Mouse (Mus musculus): Measurements from ENCODE around the gene Cdh4.

Cdh4 gene

GRCm38 (mm10) chr2:179467839-179468445 is 25.7 kb downstream of the Cdh4 start:
- DNase-seq (ENCODE audit: low spot score) = no peak

DNA sequence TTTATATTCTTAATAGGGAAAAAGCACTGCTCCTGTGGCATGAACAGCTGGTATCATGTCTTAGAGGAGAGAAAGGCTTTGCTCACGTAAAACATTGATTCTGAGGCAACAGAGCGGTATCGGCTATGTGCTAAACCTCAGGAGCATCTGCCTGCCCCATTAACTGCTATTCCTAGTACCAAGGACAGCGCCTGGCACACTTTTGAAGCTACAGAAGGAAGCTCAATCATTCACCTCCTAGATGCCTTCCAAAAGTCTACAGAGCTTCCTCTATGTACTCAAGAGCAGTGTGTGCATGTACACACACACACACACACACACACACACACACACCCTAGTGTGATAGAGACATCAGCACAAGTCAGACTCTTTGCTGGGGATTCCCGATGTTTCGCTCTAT is 34.4 kb downstream of the Cdh4 start:
- DNase-seq (ENCODE audit: low spot score) = peak; percentile 63

DNA sequence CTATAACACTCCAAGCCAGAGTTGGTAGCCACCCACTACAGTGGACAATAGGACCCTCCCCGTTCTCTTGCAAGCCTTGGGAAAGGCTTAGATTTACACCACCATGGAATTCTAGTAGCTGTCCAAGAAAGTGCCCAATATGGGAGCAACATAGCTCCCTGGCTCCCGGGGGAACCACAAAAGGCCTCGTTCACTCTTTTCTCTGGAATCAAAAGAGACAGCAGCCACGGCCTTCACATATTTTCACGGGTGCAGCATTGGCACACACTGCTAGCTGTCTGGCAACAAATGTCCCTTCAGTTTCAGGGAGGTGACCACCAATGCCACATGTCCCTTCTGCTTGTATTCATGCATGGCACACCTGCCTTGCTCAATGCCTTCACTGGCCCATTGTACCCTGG is 38.6 kb downstream of the Cdh4 start:
- DNase-seq (ENCODE audit: low spot score) = no peak

DNA sequence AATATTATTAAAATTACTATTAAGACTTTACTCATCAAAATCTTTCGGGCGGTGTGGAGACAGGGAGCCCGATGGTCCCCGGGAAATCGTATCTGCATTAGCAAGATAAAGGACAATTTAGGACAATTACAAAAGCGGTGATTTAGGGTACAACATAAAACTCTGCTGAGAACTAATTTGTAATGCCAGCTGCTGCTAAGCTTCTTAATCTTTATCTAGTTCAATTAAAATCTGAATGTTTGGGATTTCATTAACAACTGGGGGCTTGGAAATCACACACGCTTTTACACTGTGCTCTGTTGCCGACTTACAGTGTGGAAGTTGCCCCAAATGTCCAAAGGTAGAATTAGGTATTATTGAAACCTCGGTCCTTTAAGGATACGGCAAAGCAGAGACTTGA is 39.1 kb downstream of the Cdh4 start:
- DNase-seq (ENCODE audit: low spot score) = no peak

GRCm38 (mm10) chr2:179488526-179489139 is 46.4 kb downstream of the Cdh4 start:
- DNase-seq (ENCODE audit: low spot score) = no peak

- DNase-seq (ENCODE audit: low spot score) = no peak
Observed at GRCm38 (mm10) chr2:179491891-179492290, 49.7 kb downstream of the Cdh4 start.

GRCm38 (mm10) chr2:179494276-179494675 is 52.0 kb downstream of the Cdh4 start:
- no peak for DNase-seq (ENCODE audit: low spot score)

DNA sequence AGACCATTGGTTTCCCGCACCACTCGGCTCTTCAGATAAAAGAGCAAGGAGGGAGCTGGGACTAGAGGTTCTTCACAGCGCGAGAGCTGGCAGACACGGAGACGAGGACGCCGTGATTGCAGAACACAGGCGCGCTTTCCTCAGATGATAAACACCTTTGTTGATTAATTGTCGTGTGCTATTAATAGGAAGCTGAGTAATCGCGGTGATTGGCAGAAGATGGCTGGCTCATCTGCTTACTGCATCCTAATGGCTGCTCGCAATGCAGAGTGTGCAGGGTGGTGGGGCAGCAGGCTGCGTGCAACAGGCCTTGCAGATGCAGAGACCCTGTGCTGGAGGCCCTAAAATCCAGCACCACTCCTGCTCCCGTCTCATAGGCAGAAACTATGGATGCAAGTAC is 68.2 kb downstream of the Cdh4 start:
- no peak for DNase-seq (ENCODE audit: low spot score)

GRCm38 (mm10) chr2:179516559-179516958 is 74.3 kb downstream of the Cdh4 start:
- DNase-seq (ENCODE audit: low spot score) = no peak

GRCm38 (mm10) chr2:179518456-179519032 is 76.3 kb downstream of the Cdh4 start:
- DNase-seq (ENCODE audit: low spot score) = no peak

GRCm38 (mm10) chr2:179519161-179519560 is 76.9 kb downstream of the Cdh4 start:
- no peak for DNase-seq (ENCODE audit: low spot score)

GRCm38 (mm10) chr2:179519931-179520330 is 77.7 kb downstream of the Cdh4 start:
- no peak for DNase-seq (ENCODE audit: low spot score)

DNA sequence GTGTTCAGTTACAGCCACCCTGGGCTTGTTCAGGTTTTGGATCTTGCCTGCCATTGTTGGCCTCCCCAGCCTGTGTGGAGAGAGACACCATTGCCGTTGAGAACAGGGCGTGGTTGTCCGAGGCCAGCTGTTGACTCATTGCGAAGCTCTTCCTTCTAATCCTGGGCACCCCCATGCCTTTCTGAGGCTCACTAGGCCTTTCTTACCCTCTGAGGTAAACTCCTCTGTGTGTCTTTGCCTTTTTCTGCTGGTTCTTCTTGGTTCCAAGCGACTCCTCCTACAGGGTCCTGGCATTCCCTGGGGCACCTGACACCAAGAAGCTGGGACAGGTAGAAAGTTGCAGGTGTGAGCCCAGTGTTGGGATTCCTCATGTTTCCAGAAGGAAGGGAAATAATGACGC is 78.7 kb downstream of the Cdh4 start:
- DNase-seq (ENCODE audit: low spot score) = no peak

- no peak for DNase-seq (ENCODE audit: low spot score)
Observed at GRCm38 (mm10) chr2:179521444-179521843, 79.2 kb downstream of the Cdh4 start.

GRCm38 (mm10) chr2:179522141-179522540 is 79.9 kb downstream of the Cdh4 start:
- no peak for DNase-seq (ENCODE audit: low spot score)

DNA sequence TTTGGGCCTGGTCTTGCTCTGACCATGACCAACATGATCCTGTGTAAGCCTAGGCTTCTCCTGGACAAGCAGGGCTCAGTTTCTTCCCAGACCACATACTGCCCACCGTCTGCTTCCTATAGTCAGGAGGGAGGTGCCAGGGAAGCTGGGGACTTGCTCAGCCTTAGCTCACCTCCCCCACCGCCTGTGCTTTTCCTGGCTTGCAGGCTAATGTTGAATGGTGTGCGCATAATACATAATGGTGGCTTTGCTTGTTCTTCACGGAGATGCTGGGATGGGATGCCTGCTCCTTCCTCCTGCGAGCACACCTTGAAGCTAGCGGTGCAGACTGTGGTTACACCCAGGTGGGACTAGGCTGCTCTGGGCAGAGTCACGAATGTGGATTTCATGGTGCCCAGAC is 84.7 kb downstream of the Cdh4 start:
- no peak for DNase-seq (ENCODE audit: low spot score)

- DNase-seq (ENCODE audit: low spot score) = no peak
Observed at GRCm38 (mm10) chr2:179530436-179531040, 88.3 kb downstream of the Cdh4 start.

- DNase-seq (ENCODE audit: low spot score) = no peak
Observed at GRCm38 (mm10) chr2:179533196-179533595, 91.0 kb downstream of the Cdh4 start.

DNA sequence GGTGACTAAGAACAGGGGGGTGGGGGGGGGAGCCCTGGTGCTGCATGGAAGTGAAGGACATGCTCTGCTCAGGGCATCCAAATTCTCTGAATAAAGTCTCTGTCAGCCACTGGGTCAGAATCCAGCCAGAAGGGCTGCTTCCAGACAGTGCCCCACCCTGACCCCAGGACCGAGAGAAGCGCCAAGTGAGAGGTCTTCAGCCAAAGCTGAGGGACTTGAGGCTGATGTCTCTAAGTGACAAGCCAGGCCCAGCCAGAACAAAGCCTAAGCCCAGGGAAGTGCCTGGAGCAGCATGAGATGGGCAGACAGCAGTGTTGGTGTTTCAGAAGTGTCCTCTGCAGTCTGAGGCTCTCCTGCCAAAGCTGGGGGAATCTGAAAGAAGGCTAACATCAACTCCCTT is 91.7 kb downstream of the Cdh4 start:
- DNase-seq (ENCODE audit: low spot score) = no peak

DNA sequence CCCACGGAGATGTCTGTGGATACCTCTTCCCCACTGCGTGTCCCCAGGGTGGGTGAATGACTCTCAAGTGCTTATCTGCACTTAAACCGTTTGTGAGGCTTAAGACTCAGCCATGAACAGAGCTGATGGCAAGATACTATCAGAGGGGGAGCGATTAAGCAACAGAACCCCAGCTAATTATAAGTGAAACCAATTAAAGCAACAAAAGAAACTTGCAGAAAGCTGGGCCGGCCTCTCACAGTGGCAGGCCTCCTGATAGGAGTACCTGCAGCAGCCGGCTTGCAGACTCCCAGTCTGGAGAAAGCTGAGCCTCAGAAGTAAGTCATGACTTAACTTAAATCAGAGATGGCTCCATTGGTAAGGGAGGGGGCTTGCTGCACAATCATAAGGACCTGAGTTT is 93.0 kb downstream of the Cdh4 start:
- no peak for DNase-seq (ENCODE audit: low spot score)

GRCm38 (mm10) chr2:179536762-179537161 is 94.5 kb downstream of the Cdh4 start:
- DNase-seq (ENCODE audit: low spot score) = no peak

DNA sequence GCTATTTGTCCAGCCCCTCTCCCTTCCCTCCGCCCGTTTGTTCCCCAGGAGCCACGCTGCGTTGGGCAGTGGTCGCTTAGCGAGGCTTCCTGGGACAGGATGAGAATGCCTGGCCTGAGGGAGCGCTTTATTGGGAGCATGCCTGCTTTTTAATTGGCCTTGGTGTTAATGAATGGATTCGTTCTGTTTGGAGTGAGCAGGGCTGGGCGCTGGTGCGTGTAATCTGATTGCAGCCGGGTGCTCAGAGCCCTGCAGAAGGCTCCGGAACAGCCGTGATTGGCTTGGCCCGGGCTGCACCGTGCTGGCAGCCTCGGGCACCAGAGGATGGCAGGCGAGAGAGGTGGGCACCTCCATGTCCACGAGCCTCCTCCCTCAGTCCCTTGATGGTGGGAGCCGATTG is 95.2 kb downstream of the Cdh4 start:
- peak; percentile 81 for DNase-seq (ENCODE audit: low spot score)

DNA sequence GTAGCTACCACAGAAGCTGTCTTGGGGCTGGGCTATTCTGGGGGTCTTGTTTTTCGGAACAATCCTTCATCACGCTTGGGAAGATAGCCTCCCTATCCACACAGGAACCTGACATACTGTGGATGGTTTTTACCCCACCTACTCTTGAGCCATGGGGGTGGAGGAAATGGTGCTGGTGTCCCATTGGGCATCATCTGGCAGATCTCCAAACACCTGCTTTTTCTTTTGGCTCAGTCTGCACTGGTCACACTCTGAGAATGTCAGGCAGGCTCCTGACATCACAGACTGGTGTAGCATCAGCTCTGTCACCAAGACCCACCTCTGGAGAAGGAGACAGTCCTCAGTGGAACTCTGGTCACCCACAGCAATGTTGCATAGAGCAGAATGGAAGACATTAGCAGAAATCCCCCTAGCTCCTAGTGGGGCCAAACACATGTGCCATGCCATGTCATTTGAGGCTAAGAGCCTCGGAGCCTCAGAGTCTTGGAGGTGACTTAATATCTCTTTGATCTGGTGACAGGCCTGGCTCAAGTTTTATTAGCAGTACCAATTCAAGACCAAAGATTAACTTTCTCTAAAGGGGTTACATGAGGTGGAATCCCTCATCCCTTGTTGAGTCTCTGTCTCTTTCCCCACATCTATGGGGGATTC is 95.7 kb downstream of the Cdh4 start:
- DNase-seq (ENCODE audit: low spot score) = no peak
